Mouse (Mus musculus) CD4-positive, CD25-positive, alpha-beta regulatory T cell, adult 2 months (primary cell): Measurements from ENCODE around the gene Ccdc96.

Experiments
- DNase-seq: peaks from one replicate; pipeline ENCODE4 v3.0.0-alpha.2; 2012; ENCODE audit warnings: low read depth, low spot score

The Ccdc96 gene

DNA sequence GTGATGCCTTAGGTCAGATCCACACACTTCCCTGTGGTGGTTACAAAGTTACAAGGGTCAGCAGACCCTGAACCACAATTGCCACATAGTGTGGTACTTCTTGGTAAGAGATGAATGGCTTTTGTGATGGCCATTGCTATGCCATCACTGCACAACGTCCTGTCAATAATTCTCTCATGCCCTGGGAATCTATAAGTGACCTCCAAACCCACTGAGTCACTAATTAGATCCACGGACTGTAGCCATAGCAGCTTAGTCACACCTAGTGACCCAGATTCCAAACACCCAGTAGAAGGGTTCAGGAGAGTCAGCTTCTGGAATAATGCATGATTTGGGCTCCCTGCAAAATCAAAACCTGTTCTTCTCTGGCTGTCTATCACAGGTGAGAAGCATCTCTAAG lies 40.8 kb downstream of the Ccdc96 start:
- DNase-seq: no peak

DNA sequence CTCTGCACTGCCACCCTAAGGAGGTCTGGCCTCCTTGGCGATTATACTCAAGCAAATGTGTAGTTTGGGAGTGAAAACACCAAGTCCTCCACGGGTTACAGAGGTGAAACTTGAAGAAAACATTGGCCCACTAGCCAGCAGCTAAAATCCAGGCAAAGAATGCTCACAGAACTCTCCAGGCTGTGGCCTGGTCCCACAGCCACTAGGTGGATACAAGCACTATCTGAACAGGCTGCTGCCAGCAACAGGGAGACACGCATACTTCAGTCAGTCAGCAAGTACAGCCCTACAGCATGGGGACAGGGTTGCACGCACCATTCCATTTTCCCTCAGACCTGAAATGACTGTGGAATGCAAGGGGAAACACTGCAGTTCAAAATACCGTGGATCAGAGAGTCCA lies 41.9 kb downstream of the Ccdc96 start:
- peak; percentile 27 for DNase-seq

DNA sequence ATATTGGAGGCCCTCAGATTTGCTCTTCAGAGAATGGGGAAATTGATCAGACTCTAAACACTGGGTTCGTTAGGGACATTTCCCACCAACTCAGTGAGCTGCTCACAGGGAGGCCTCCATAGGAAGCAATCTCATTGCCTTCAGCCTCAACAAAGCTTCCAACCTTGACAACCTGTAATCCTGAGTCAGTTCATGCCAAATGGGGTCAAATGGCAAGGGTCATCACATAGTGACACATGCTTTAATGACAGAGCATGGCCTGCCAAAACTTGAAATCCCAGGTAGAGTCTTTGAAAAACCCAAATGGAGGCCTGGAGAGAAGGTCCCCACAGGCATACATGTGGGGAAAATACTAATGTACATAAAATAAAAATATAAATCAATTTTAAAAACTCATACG lies 42.5 kb downstream of the Ccdc96 start:
- DNase-seq: no peak

DNA sequence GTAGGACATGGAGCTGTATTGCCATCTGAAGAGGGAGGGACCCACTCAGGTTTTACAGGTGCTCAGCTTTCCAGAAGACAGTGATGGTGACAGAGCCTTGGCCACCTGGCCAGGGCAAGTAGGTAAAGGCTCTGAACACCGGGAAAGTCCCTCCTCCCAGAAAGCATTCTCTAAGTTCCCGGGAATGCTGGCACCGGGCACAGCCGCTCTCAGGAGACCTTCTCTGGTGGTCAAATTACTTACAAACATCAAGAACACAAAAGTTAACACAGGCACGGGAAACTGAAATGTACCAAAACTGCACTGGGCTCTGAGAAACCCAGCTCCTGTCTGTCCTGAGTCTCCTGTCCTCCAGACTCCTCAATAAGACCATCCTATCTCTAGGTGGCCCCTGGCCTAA lies 45.3 kb downstream of the Ccdc96 start:
- no peak for DNase-seq

DNA sequence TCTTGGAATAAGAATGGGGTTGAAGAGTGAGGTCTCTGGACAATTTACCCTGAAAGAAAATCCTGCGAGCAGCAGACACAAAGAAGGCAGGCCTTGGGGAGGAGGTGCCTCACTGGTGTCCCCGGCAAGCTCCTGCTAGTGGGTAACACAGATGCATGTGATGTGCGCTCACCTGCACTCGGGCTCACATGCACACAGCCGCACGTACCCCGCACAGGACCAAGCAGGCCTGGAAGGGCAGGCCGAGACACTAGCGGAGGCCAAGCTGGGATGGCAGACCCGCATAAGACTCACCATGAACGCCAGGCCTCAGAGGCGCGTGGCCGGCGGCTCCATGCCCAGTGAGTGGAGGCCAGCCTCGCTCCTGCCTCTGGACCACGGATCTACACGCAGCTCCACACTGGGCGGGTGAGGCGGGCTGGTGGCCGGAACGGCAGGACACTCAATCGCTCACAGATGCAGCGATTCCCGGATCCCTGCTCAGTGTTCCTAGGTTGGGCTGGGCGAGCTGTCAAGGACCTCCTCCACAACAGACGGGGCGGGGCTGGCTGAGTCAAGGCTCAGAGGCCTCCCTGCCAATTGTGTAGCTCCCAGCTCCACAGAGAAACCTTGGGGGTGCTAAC lies 45.9 kb downstream of the Ccdc96 start:
- DNase-seq: peak; percentile 57

DNA sequence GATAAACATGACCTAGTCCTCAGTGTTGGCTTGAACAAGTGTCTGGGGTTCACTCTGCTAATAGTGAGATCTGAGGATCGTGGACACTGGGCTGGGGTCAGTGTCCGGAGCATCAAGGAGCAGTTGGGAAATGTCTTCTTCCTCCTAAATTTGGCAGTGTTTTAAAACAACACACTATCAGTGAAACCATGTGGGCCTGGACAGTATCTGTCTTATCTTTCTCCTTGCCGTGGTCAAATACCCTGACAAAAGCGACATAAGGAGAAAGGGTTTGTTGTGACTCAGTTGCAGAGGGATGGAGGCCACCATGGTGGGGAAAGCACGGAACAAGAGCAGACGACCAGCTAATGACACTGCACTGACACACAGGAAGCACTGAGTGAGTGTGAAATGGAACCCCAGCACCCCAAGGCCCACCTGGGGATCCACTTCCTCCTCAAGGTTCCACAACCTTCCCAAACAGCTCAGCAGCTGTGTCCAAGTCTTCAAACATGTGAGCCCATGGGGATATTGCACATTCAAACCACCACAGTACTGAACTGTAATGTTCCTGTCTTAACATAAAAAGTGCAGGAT lies 50.2 kb downstream of the Ccdc96 start:
- no peak for DNase-seq

DNA sequence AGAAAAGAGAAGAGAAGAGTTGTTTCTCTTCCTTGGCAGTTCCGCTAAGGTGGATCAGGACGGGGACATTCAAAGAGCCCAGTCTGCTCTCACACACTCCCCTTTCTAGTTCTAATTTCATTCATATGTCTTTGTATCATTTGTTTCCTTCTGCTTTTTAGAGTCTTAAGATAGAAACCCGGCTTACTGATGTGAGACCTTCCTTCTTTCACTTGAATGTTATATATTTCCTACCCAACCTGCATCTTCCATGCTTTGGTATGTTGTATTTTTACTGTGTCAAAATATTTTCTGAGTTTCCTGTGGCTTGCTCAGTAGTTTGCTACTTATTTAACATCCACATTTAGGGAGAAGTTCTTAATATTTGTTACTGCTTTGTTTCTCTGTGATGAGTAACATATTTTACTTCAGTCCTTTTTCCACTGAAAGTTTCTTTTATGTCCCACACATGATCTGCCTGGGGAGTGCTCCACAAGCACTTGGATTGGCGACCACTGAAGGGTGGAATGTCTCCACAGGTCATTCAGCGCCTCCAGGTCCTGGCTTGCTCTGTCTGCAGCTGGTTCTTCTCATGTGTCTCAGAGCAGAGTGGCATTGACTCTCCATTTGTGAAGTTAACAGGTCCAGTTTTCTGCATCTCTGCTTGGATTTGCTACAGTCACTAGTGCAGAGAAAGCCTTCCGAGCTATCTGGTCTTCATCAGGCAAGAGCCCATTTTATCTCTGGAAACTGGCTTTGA lies 51.2 kb downstream of the Ccdc96 start:
- no peak for DNase-seq

DNA sequence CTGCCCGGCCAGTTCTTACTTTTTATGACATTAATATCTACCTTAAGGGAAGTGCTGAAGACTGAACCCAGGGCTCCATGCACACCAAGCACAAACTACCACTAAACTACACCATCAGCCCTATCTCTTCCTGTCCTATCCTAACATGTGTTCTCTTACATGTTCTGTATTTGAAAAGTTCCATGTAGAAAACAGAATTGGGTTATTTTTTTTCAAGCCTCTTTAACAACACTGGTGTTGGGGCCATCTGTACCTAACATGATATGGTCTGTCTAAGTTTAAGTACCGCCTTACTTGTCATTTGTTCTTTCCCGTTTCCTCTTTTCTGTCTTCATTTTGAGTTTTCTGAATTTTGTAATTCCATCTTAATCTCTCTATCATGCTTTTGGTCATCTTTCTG lies 52.0 kb downstream of the Ccdc96 start:
- no peak for DNase-seq
